Mouse (Mus musculus): ENCODE measurements around the gene Bco2.

Bco2 gene

GRCm38 (mm10) chr9:50555094-50555446, at the start of gene Bco2:
TSS of gene Bco2 (minus strand) at chr9:50555181.
- no peak for DNase-seq

- no peak for DNase-seq
Measured at GRCm38 (mm10) chr9:50604338-50604737, 49.4 kb upstream of the Bco2 start.

GRCm38 (mm10) chr9:50603998-50604324, 49.0 kb upstream of the Bco2 start:
- no peak for DNase-seq

- DNase-seq = peak; percentile 95
Measured at GRCm38 (mm10) chr9:50603189-50603997, 48.4 kb upstream of the Bco2 start, which contains the start of the genes Sdhd and Timm8b. TSS of gene Sdhd (minus strand) at chr9:50603812. TSS of gene Timm8b (plus strand) at chr9:50603910.

GRCm38 (mm10) chr9:50602055-50602845, 47.3 kb upstream of the Bco2 start:
- DNase-seq = no peak

- DNase-seq = no peak
Measured at GRCm38 (mm10) chr9:50601536-50601935, 46.6 kb upstream of the Bco2 start.

- DNase-seq = no peak
Measured at GRCm38 (mm10) chr9:50596973-50597372, 42.0 kb upstream of the Bco2 start.

- DNase-seq = no peak
Measured at GRCm38 (mm10) chr9:50594794-50595417, 39.9 kb upstream of the Bco2 start.

GRCm38 (mm10) chr9:50593544-50593943, 38.6 kb upstream of the Bco2 start:
- peak in 1 of 2 experiments; percentile 65 for DNase-seq

GRCm38 (mm10) chr9:50592955-50593354, 38.0 kb upstream of the Bco2 start:
- no peak for DNase-seq

- DNase-seq = no peak
Measured at GRCm38 (mm10) chr9:50590856-50591518, 36.0 kb upstream of the Bco2 start.

GRCm38 (mm10) chr9:50586955-50587354, 32.0 kb upstream of the Bco2 start:
- no peak for DNase-seq

GRCm38 (mm10) chr9:50585145-50585818, 30.3 kb upstream of the Bco2 start:
- no peak for DNase-seq

GRCm38 (mm10) chr9:50580370-50580769, 25.4 kb upstream of the Bco2 start:
- DNase-seq = no peak

GRCm38 (mm10) chr9:50569599-50570525, 14.9 kb upstream of the Bco2 start:
- no peak for DNase-seq

GRCm38 (mm10) chr9:50567881-50568280, 12.9 kb upstream of the Bco2 start:
- no peak for DNase-seq

GRCm38 (mm10) chr9:50567372-50567771, 12.4 kb upstream of the Bco2 start:
- DNase-seq = no peak

GRCm38 (mm10) chr9:50565940-50566339, 11.0 kb upstream of the Bco2 start:
- no peak for DNase-seq

GRCm38 (mm10) chr9:50565173-50565572, 10.2 kb upstream of the Bco2 start:
- peak; percentile 44 to 61 for DNase-seq

- DNase-seq = no peak
Measured at GRCm38 (mm10) chr9:50561918-50562360, 7.0 kb upstream of the Bco2 start.

All from cerebellum, postnatal 14 days (tissue).